Mouse (Mus musculus) cerebellum, postnatal 25 days (tissue): ENCODE data around the gene Ptprn2.

Experiments used
- DNase-seq, 2 experiments: peaks; one replicate each; pipeline ENCODE4 v3.0.0; 2021; ENCODE audit warnings: mixed read lengths in 2 of 2

Ptprn2 gene

GRCm38 (mm10) chr12:116485591-116486403, at the start of gene Ptprn2:
Ptprn2 (plus strand) TSS chr12:116485720.
- DNase-seq, result peak; percentile 83 to 94

DNA sequence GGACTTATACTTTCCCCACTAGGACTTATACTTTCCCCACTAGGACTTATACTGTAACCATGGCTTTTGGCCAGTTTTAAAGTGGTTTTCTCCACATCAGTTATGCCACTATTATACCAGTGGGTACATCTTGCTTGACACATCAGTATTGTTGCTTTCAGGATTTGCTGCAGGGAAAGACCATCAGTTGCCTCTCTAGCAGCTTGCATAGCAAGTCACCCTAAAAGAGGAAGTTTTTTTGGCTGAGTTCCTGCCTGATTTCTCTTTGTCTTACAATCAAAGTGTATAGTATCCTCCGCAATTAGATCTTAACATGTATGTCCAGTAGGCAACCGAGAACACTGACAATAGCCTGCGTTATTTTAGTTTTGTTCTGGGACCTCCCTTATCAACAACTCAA, 49.4 kb upstream of the Ptprn2 start:
- DNase-seq, result no peak

DNA sequence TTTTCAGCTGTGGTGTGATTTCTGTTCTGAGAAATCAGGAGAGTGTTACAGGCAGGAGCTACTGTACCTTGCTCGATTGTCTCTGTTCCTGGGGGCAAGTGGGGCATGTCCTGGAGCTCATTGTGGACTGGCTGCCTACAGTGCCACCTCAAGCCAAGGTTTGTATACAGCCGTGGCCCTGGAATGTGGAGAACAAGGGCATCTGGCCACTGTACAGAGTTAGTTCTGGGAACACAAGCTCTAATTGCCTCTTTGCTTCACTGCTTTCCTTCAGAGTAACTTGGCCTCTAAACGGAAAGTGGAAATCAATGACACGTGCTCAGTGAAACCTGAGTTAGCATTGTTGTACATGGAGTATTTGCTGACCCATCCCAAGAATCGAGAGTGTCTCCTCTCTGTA, 46.9 kb upstream of the Ptprn2 start:
- no peak for DNase-seq

- DNase-seq, result no peak
Measured at GRCm38 (mm10) chr12:116442184-116442583, 43.3 kb upstream of the Ptprn2 start.

DNA sequence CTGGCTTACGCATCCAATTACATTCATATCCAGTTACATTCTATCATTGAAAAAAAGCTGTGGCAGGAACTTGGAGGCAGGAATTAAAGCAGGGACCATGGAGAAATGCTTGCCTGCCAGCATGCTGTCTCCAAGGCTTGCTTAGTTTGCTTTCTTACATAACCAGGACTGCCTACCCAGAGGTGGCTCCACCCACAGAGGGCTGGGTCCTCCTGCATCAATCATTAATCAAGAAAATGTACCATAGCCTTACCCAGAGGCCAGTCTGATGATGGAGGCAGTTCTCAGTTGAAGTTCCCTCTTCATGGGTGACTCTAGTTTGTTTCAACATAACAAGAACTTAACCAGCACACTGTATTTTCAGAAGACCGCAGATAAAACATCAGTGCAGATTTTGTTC, 36.0 kb upstream of the Ptprn2 start:
- no peak for DNase-seq

- DNase-seq, result no peak
Measured at GRCm38 (mm10) chr12:116460379-116461065, 25.0 kb upstream of the Ptprn2 start.

DNA sequence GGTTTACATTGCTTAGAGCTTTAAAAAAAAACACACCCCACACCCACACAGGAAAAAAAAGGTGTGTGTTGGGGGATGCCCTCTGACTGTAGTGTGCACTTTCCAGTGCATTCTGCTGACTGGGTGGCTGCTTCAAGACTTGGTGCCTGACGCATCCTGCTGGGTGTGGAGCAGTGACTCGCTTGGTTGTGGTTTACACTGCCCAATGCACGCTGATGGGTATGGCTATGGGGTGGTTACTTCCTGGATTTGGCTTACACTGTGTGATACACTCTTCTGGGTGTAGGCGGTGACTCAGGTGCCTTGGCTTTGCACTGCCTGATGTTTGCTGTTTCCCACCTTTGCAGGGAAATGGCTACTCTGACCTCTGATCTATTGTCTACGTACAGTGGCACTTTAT, 18.5 kb upstream of the Ptprn2 start:
- DNase-seq, result no peak

GRCm38 (mm10) chr12:116468348-116468747, 17.2 kb upstream of the Ptprn2 start:
- DNase-seq, result no peak

- DNase-seq, result no peak
Measured at GRCm38 (mm10) chr12:116469096-116469495, 16.4 kb upstream of the Ptprn2 start.

DNA sequence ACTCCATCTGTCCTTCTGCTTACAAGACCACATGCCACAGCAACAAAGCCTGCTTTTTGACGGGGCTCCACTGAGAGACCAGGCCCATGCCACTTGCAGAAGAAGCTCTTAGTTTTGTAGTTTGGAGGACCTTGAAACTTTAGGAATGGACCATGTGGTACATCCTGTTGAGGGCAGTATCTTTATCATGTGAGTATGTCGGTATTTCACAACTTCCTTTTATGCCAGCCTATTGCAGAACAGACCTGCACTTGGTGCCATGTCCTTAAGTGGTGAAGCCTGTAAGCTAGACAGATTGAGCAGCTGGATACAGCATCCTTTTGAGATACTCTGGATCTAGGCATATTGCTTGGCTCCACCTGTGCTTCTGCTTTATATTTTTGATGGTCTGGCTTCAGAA, 12.3 kb upstream of the Ptprn2 start:
- no peak for DNase-seq

DNA sequence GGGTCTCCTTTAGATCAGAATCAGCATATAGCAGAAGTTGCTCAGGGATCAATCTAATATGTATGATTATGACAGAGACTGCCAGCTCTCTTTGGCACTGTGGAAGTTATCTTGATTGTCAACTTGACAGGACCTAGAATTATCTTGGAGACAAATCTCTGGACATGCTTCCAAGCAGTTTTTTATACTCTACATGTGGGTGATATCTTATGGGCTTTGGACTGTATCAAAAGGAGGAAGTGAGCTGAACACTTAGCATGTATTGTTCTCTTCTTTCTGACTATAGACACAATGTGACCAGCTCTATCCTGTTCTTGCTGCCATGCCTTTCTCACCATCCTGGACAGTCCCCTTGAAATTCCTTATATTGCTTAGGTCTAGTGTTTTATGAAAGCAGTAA, 11.8 kb upstream of the Ptprn2 start:
- no peak for DNase-seq

- no peak for DNase-seq
Measured at GRCm38 (mm10) chr12:116474676-116475075, 10.8 kb upstream of the Ptprn2 start.

- no peak for DNase-seq
Measured at GRCm38 (mm10) chr12:116478771-116479170, 6.7 kb upstream of the Ptprn2 start.

DNA sequence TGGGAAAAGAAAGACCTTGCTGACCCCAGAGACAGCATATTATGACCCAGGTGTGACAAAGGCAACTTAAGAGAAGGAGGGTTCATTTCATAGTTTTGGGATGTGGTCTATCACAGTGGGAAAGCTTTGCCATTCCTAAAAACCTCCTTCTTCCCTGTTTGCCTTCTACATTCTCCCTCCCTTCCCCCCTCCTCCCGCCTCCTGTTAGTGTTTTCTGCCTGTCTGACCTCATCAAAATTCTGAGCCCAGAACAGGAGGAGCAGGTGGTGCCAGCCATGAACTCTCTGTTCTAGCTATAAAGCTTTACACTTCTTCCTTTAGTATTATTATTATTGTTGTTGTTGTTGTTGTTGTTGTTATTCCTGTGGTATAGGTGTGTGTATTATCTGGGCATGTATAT, 3.6 kb upstream of the Ptprn2 start:
- peak in 1 of 2 experiments; percentile 49 for DNase-seq

DNA sequence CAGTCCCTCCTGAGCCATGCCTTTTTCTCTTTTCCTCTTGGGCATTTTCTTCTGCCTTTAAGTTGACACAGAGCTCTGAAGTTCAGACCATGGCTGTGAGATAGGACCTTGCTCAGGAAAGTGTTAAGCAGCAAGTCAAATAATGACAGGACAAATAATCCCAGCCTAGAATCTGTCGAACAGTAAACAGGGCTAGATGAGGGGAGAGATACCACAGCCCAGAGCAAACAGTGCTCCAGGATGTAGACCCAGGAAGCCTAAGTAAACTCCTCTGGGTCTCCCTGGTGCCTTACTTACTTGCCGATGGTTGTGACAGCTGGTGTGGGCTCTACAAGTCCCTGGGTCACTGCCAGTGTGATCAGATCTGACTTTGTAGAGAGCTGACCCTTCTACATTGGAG, 1.9 kb upstream of the Ptprn2 start:
- no peak for DNase-seq

GRCm38 (mm10) chr12:116484991-116485390, 529 bp upstream of the Ptprn2 start:
- DNase-seq, result no peak

DNA sequence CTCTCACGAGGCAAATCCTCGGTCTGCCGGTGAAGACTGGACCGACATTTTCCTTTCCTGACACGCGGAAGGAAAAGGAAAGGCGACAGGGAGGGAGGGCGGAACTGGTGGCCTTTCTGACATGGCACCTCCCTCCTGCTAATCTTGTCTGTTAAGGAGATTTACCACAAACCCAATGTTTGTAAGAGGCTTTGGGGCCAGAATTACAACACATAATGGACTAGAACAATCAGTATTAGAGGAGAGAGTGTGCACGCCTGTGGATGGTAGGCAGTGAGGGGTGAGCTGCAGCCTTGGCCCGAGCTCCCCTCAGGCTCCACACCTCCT, 847 bp downstream of the Ptprn2 start:
- DNase-seq, result no peak

DNA sequence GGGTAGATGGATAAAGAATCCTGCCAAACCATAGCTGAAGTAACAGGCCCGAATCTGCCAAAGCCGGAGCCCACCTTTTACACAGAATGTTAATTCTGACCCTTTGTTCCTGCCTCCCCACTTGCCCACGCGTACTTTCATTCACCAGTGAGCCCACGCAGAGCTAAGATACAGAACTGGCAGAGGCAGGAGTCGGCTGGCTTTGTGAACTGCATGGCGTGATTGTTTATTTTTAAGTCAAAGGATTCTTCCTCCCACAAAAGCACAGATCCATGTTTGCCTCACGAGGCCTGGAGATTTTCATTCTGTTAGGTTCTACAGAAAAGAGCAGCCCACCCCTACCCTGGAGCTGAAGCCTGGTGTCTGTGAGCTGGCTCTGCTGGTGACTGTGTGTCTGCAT, 3.3 kb downstream of the Ptprn2 start:
- no peak for DNase-seq

GRCm38 (mm10) chr12:116490575-116491356, 5.2 kb downstream of the Ptprn2 start:
- DNase-seq, result no peak

DNA sequence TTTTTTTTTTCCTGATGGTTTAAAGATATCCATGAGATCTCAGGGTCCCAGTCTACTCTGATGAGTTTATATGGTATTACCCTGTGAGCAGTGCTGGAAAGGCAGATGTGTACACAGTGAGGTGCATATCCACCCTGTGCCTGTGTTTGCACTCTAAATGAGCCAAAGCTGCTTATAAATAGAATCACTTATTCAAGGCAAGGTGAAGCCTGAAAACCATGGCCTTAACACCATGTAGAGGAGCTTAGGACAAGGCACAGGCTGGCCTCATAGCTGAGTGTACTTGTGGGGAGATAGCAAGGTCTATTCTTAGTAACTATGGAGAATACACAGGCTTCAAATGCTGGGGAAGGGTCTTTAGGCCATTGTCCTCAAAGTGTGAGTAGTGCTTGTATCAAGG, 13.1 kb downstream of the Ptprn2 start:
- peak in 1 of 2 experiments; percentile 1 for DNase-seq

DNA sequence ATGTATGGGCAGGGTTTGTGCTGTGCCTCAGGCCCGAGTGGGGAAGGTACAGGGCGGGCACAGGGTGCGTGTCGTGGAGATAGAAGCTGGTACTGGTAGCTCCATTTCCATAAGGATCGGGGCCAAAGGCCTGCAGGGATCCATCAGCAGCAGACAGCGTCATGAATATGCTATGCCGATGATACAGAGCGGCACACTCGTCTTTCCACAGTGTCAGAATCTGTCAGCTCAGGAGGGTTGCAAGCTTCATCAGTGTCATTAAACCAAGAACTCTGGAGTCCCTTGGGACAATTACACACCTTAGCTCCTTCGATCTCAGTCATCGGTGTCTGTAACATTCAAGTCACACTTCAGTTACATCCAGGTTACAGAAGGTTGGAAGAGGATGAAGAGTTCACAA, 15.1 kb downstream of the Ptprn2 start:
- peak in 1 of 2 experiments; percentile 42 for DNase-seq

- DNase-seq, result no peak
Measured at GRCm38 (mm10) chr12:116512482-116512881, 27.0 kb downstream of the Ptprn2 start.

DNA sequence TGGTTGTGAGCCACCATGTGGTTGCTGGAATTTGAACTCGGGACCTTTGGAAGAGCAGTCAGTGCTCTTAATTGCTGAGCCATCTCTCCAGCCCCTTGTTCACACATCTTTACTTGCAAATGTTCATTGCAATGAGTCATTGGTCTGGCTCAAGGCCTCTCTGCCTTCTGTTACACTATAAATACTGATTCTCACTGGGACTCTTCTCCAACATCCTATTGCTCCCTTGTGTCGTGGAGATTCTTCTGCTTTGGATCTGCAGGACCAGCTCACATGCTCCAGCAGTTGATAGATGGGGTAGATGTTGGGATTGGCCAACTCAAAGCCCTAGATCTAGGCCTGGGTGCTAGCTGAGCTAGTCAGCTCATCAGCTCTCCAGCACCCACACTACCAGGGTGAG, 28.3 kb downstream of the Ptprn2 start:
- DNase-seq, result peak; percentile 55 to 57

DNA sequence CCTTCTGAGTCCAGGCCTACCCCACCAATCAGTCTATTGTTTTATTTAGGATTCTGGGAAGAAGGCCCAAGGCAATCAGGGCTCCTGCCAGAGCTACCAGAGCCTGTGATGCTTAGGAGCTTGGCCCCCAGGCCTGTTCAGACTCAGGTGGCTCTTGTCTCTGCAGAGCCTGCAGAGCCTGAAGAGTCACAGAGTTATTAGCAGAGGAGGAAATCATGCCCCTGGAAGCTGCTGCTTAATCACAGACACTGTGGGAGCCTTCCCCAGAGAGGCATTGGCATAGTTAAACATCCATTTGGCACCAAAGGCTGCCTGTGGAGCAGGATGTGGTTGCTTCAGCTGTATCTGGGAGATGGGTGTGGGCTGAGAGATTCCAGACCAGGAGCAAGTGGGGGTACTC, 30.3 kb downstream of the Ptprn2 start:
- DNase-seq, result peak; percentile 58 to 59
